Mouse (Mus musculus): ENCODE results near the gene Smim4.

Smim4 gene

GRCm38 (mm10) chr14:31138219-31138896 lies 9.6 kb upstream of the Smim4 start:
- no peak for DNase-seq (ENCODE audit: low spot score)

GRCm38 (mm10) chr14:31137791-31138190 lies 9.0 kb upstream of the Smim4 start:
- DNase-seq (ENCODE audit: low spot score) = no peak

- no peak for DNase-seq (ENCODE audit: low spot score)
These were observed 8.5 kb upstream of the Smim4 start for GRCm38 (mm10) chr14:31137281-31137595.

GRCm38 (mm10) chr14:31136411-31137280 lies 7.9 kb upstream of the Smim4 start:
- no peak for DNase-seq (ENCODE audit: low spot score)

GRCm38 (mm10) chr14:31135495-31136410 lies 7.0 kb upstream of the Smim4 start:
- no peak for DNase-seq (ENCODE audit: low spot score)

GRCm38 (mm10) chr14:31134015-31135000 lies 5.6 kb upstream of the Smim4 start:
- DNase-seq (ENCODE audit: low spot score) = no peak

GRCm38 (mm10) chr14:31133023-31133665 lies 4.4 kb upstream of the Smim4 start:
- DNase-seq (ENCODE audit: low spot score) = no peak

GRCm38 (mm10) chr14:31132491-31132975 lies 3.8 kb upstream of the Smim4 start:
- no peak for DNase-seq (ENCODE audit: low spot score)

GRCm38 (mm10) chr14:31132031-31132430 lies 3.3 kb upstream of the Smim4 start:
- DNase-seq (ENCODE audit: low spot score) = no peak

- DNase-seq (ENCODE audit: low spot score) = no peak
These were observed 2.6 kb upstream of the Smim4 start for GRCm38 (mm10) chr14:31131272-31131821.

GRCm38 (mm10) chr14:31130236-31131220 lies 1.8 kb upstream of the Smim4 start, which contains the start of gene Nt5dc2:
Gene Nt5dc2, plus strand, starts transcription at chr14:31131053.
- DNase-seq (ENCODE audit: low spot score) = peak; percentile 80

- DNase-seq (ENCODE audit: low spot score) = no peak
These were observed 825 bp upstream of the Smim4 start for GRCm38 (mm10) chr14:31129326-31130235.

- no peak for DNase-seq (ENCODE audit: low spot score)
These were observed 493 bp downstream of the Smim4 start for GRCm38 (mm10) chr14:31128101-31128825.

- DNase-seq (ENCODE audit: low spot score) = no peak
These were observed 1.9 kb downstream of the Smim4 start for GRCm38 (mm10) chr14:31126826-31127225.

- DNase-seq (ENCODE audit: low spot score) = no peak
These were observed 3.4 kb downstream of the Smim4 start for GRCm38 (mm10) chr14:31125106-31126075.

GRCm38 (mm10) chr14:31115522-31115921 lies 13.2 kb downstream of the Smim4 start:
- DNase-seq (ENCODE audit: low spot score) = no peak

All from ovary, postnatal 14 days (tissue).